Mouse (Mus musculus) intestine, postnatal 0 days (tissue): ENCODE results near the gene Ccdc85b. TPM values are rescaled to one million over a fixed set of nuclear protein-coding genes. Genes with fewer than 3 reads are reported as not detected.
A peak's percentile ranks its signal among the peaks of the same experiment; 100 is the strongest.

Experiments used
- ATAC-seq: fragments of 200-750 bp; cut with Nextera tagmentation; 2 replicates; pipeline ENCODE4 v1.8.0; 2017; ENCODE audit warnings: mild to moderate bottlenecking, moderate TSS enrichment, moderate library complexity
- H3K27ac ChIP-seq: fragments of 300-500 bp; sonication (generic); 2 replicates; pipeline ENCODE4 v1.5.1; 2014; ENCODE audit warnings: mild to moderate bottlenecking, low read depth, low read length, moderate library complexity
- H3K27me3 ChIP-seq: fragments of 300-500 bp; sonication (generic); replicated peaks from 2 replicates; pipeline ENCODE4 v1.6.1; 2014; ENCODE audit warnings: low read length, mixed read lengths; ENCODE audit not compliant: control insufficient read depth, insufficient read depth
- H3K36me3 ChIP-seq: fragments of 300-500 bp; sonication (generic); 2 replicates; pipeline ENCODE4 v1.6.1; 2014; ENCODE audit warnings: mild to moderate bottlenecking, moderate library complexity; ENCODE audit not compliant: control insufficient read depth, insufficient read depth
- H3K4me1 ChIP-seq: fragments of 300-500 bp; sonication (generic); replicated peaks from 2 replicates; pipeline ENCODE4 v1.6.1; 2014; ENCODE audit warnings: antibody characterized with exemption, low read length, mixed read lengths; ENCODE audit not compliant: control insufficient read depth, insufficient read depth
- H3K4me2 ChIP-seq: fragments of 300-500 bp; sonication (generic); replicated peaks from 2 replicates; pipeline ENCODE4 v1.6.1; 2014; ENCODE audit warnings: low read depth, mild to moderate bottlenecking, moderate library complexity
- H3K4me3 ChIP-seq: fragments of 300-500 bp; sonication (generic); 2 replicates; pipeline ENCODE4 v1.5.1; 2014; ENCODE audit warnings: low read depth, low read length
- H3K9ac ChIP-seq: fragments of 300-500 bp; sonication (generic); 2 replicates; pipeline ENCODE4 v1.6.1; 2014; ENCODE audit warnings: mild to moderate bottlenecking, low read depth, low read length
- H3K9me3 ChIP-seq: fragments of 300-500 bp; sonication (generic); 2 replicates; pipeline ENCODE4 v1.6.1; 2016; ENCODE audit warnings: mixed run types; ENCODE audit not compliant: control insufficient read depth
- CTCF ChIP-seq: sonication (generic); IDR thresholded peaks from 2 replicates; pipeline ENCODE4 v1.5.1; 2016; ENCODE audit warnings: low read depth, mild to moderate bottlenecking, control low read depth, antibody characterized with exemption, moderate library complexity
- WGBS: fragments of 180-500 bp; shearing (Covaris S2); extraction: QIAGEN DNeasy Blood & Tissue Kit; methylation state at CpG from one replicate; pipeline ENCODE4 v1.1.7; 2014; 5-methylcytosine and 5-hydroxymethylcytosine counted together
- polyA plus RNA-seq: library from polyadenylated mRNA; unstranded; fragments of >200 nt; fragmentation: Nextera tagmentation; extraction: Ambion mirVana; gene quantifications from 2 replicates; pipeline ENCODE4 v1.2.1, GENCODE M21; 2015

Gene Ccdc85b
- polyA plus RNA-seq = 7.3 and 7.5 TPM in 2 replicates

GRCm38 (mm10) chr19:5457746-5458442, at the start of gene Ccdc85b:
Ccdc85b (minus strand) TSS chr19:5457894.
- Histone ChIP-seq H3K4me2 (peak within 1 kb of the TSS; percentile 98), H3K36me3 (peaks cover 12% of the 10 kb centered on the region), H3K27ac (peak within 1 kb of the TSS; percentile 84), H3K4me3 (peak within 1 kb of the TSS; percentile 74), H3K9ac (peak within 1 kb of the TSS; percentile 76), H3K27me3 (no peaks in the 10 kb centered on the region), H3K9me3 (no peaks in the 10 kb centered on the region), H3K4me1 (peaks cover 4% of the 10 kb centered on the region; the same call in 1 of the 2 replicates)
- ATAC-seq = no peak
- 11% methylated on average over 14 of the region's 14 CpGs for WGBS
- TF ChIP-seq CTCF = no peak

GRCm38 (mm10) chr19:5503687-5504086, 46.0 kb upstream of the Ccdc85b start, which contains the start of gene 1700020D05Rik:
1700020D05Rik (minus strand) TSS chr19:5503787.
- H3K27me3 ChIP-seq = no peaks in the 10 kb centered on the region
- no peaks in the 10 kb centered on the region for H3K36me3 ChIP-seq
- H3K4me2 ChIP-seq = no peak within 1 kb of the TSS
- H3K4me1 ChIP-seq = no peaks in the 10 kb centered on the region
- no peaks in the 10 kb centered on the region for H3K9me3 ChIP-seq
- ATAC-seq = no peak
- H3K4me3 ChIP-seq = no peak within 1 kb of the TSS
- H3K27ac ChIP-seq = no peak within 1 kb of the TSS
- H3K9ac ChIP-seq = no peak within 1 kb of the TSS
- WGBS = 47% methylated on average over 17 of the region's 17 CpGs
- TF ChIP-seq CTCF = no peak

GRCm38 (mm10) chr19:5500330-5500875, 42.7 kb upstream of the Ccdc85b start:
- TF ChIP-seq CTCF = no peak
- ATAC-seq = peak; percentile 66
- Histone ChIP-seq H3K27me3 (no peaks in the 10 kb centered on the region), H3K27ac (no peak overlapping the region), H3K9me3 (no peaks in the 10 kb centered on the region), H3K4me3 (no peak overlapping the region), H3K36me3 (peaks cover 31% of the 10 kb centered on the region), H3K4me1 (no peaks in the 10 kb centered on the region), H3K9ac (no peak overlapping the region), H3K4me2 (no peak overlapping the region)
- WGBS = 60% methylated on average over 2 of the region's 2 CpGs

GRCm38 (mm10) chr19:5496052-5496370, 38.3 kb upstream of the Ccdc85b start:
- H3K36me3 ChIP-seq = peaks cover 56% of the 10 kb centered on the region
- no peak overlapping the region for H3K4me3 ChIP-seq
- 88% methylated on average over 16 of the region's 16 CpGs for WGBS
- H3K27ac ChIP-seq = 0 out of 2 replicates have a peak overlapping the region, but pooled peaks have one; percentile 28
- no peak overlapping the region for H3K9ac ChIP-seq
- no peaks in the 10 kb centered on the region for H3K9me3 ChIP-seq
- H3K4me1 ChIP-seq = 0 out of 2 replicates have a peak, but pooled peaks cover 2% of the 10 kb centered on the region
- no peak for ATAC-seq
- no peak overlapping the region for H3K4me2 ChIP-seq
- no peaks in the 10 kb centered on the region for H3K27me3 ChIP-seq
- no peak for TF ChIP-seq CTCF

GRCm38 (mm10) chr19:5495353-5496051, 37.8 kb upstream of the Ccdc85b start:
- Histone ChIP-seq H3K4me1 (0 out of 2 replicates have a peak, but pooled peaks cover 2% of the 10 kb centered on the region), H3K4me2 (no peak overlapping the region), H3K9ac (no peak overlapping the region), H3K36me3 (peaks cover 56% of the 10 kb centered on the region), H3K9me3 (no peaks in the 10 kb centered on the region), H3K27ac (0 out of 2 replicates have a peak overlapping the region, but pooled peaks have one; percentile 28), H3K27me3 (no peaks in the 10 kb centered on the region), H3K4me3 (no peak overlapping the region)
- TF ChIP-seq CTCF = no peak
- 74% methylated on average over 12 of the region's 12 CpGs for WGBS
- no peak for ATAC-seq

- WGBS = 60% methylated on average over 3 of the region's 3 CpGs
- H3K9ac ChIP-seq = no peak overlapping the region; the same call in 1 of the 2 replicates
- H3K4me2 ChIP-seq = no peak overlapping the region
- TF ChIP-seq CTCF = no peak
- H3K4me1 ChIP-seq = 0 out of 2 replicates have a peak, but pooled peaks cover 2% of the 10 kb centered on the region
- H3K9me3 ChIP-seq = no peaks in the 10 kb centered on the region
- peaks cover 56% of the 10 kb centered on the region for H3K36me3 ChIP-seq
- H3K27me3 ChIP-seq = no peaks in the 10 kb centered on the region
- no peak overlapping the region for H3K4me3 ChIP-seq
- peak overlapping the region; percentile 71 for H3K27ac ChIP-seq
- ATAC-seq = peak; percentile 65
These were observed 36.6 kb upstream of the Ccdc85b start for GRCm38 (mm10) chr19:5494314-5494713.
